ENCODE assay signal across 10 mouse cellular contexts in genomic region chr11:3536745-3537333, GRCm38 (mm10). TPM values are rescaled to one million over a fixed set of nuclear protein-coding genes. Genes with fewer than 3 reads are reported as not detected.
DNase-seq lines count a peak whose midpoint lies in the region; ATAC-seq and TF ChIP-seq lines count a peak whose summit lies in the region.
"Had no signal": no experiment of that assay in that cellular context is flagged by ENCODE, and none has a peak within 500 bp of the region (broad histone marks: within the 10 kb centered on the region; RNA-seq: fewer than 3 reads in every experiment).

No protein-coding gene starts in this region.

- H3K27ac ChIP-seq in gastrocnemius, adult 2 months: peak overlapping the region; percentile 93
- H3K27ac ChIP-seq in MEL (ENCODE audit: control insufficient read depth, low read depth, low read length): no peak overlapping the region
- peak overlapping the region; percentile 95; the same call in 1 of the 2 replicates for H3K27ac ChIP-seq in intestine, embryonic 16.5 days (ENCODE audit: low read length)
- no peak overlapping the region for H3K27ac ChIP-seq in liver, embryonic 11.5 days (ENCODE audit: low read depth, low read length)

- no peak overlapping the region for H3K9ac ChIP-seq in MEL (ENCODE audit: control insufficient read depth, low read depth, low read length, poor library complexity, severe bottlenecking)
- 0 out of 2 replicates have a peak overlapping the region, but pooled peaks have one; percentile 15 for H3K9ac ChIP-seq in intestine, embryonic 16.5 days (ENCODE audit: low read depth, low read length)
- no peak overlapping the region for H3K9ac ChIP-seq in liver, embryonic 11.5 days (ENCODE audit: low read depth, low read length)

- H3K4me1 ChIP-seq in MEL (ENCODE audit: control insufficient read depth in 1 of 2, insufficient read depth in 2 of 2, low read length in 2 of 2): peaks cover 4 to 30% of the 10 kb centered on the region in 2 experiments
- H3K4me1 ChIP-seq in intestine, embryonic 16.5 days (ENCODE audit: control insufficient read depth, insufficient read depth, low read length): peaks cover 28% of the 10 kb centered on the region
- H3K4me1 ChIP-seq in liver, embryonic 11.5 days (replicated peaks; ENCODE audit: control insufficient read depth, insufficient read depth, low read length): peaks cover 19% of the 10 kb centered on the region

- H3K36me3 ChIP-seq in MEL (ENCODE audit: control insufficient read depth in 1 of 2, insufficient read depth in 2 of 2, low read length in 2 of 2): peaks cover 0 to 10% of the 10 kb centered on the region in 2 experiments; a peak in 2 of 4 replicates
- peaks cover 5% of the 10 kb centered on the region; the same call in 1 of the 2 replicates for H3K36me3 ChIP-seq in intestine, embryonic 16.5 days (ENCODE audit: control insufficient read depth, insufficient read depth, low read length)
- H3K36me3 ChIP-seq in liver, embryonic 11.5 days (ENCODE audit: control insufficient read depth, insufficient read depth, low read length): peaks cover 7% of the 10 kb centered on the region; the same call in 1 of the 2 replicates

- intact Hi-C loops in gastrocnemius, adult 2 months (cut with DNase I): loop anchor here (5.0 kb wide), 2 partner anchors 35 to 110 kb away; partner anchors contain the start of gene Morc2a

- TF ChIP-seq RAD21 in MEL (IDR thresholded peaks at IDR 0.05; ENCODE audit: low read depth, low read length): no peak

- WGBS in intestine, embryonic 16.5 days: 93% methylated on average over 5 of the region's 5 CpGs
- WGBS in liver, embryonic 11.5 days: 94% methylated on average over 5 of the region's 5 CpGs

- no peak for ATAC-seq in intestine, embryonic 16.5 days
- no peak for ATAC-seq in liver, embryonic 11.5 days (replicated peaks; ENCODE audit: low FRiP score)

- TF ChIP-seq CTCF in gastrocnemius, adult 2 months (IDR thresholded peaks at IDR 0.05): no peak
- no peak for TF ChIP-seq CTCF in MEL (IDR thresholded peaks at IDR 0.05 in 2 of 3, conservative IDR thresholded peaks at IDR 0.05 in 1 of 3; ENCODE audit: control insufficient read depth in 1 of 3, insufficient read depth in 1 of 3, low read depth in 2 of 3, low read length in 3 of 3, poor library complexity in 1 of 3, severe bottlenecking in 1 of 3)

- H3K79me2 ChIP-seq in MEL (ENCODE audit: control insufficient read depth, insufficient read depth, low read length, poor library complexity): peaks cover 3% of the 10 kb centered on the region; the same call in 1 of the 2 replicates

- no peak for TF ChIP-seq POLR2A in MEL (IDR thresholded peaks at IDR 0.05; ENCODE audit: control insufficient read depth in 1 of 2, insufficient read depth in 1 of 2, low read depth in 1 of 2, low read length in 2 of 2, poor library complexity in 1 of 2)

- peak overlapping the region; percentile 91 for H3K4me2 ChIP-seq in intestine, embryonic 16.5 days (ENCODE audit: low read depth, low read length)
- H3K4me2 ChIP-seq in liver, embryonic 11.5 days: peak overlapping the region; percentile 81; the same call in 1 of the 2 replicates

- no peaks in the 10 kb centered on the region for H3K9me3 ChIP-seq in MEL (replicated peaks; ENCODE audit: insufficient read depth, low read length)
- no peaks in the 10 kb centered on the region for H3K9me3 ChIP-seq in intestine, embryonic 16.5 days (ENCODE audit: control insufficient read depth, low read length)
- no peaks in the 10 kb centered on the region for H3K9me3 ChIP-seq in liver, embryonic 11.5 days (ENCODE audit: control insufficient read depth, low read length)

- no peak for TF ChIP-seq EP300 in MEL (IDR thresholded peaks at IDR 0.05; ENCODE audit: low read depth in 1 of 2, low read length in 2 of 2)

- no peaks in the 10 kb centered on the region for H3K27me3 ChIP-seq in MEL (ENCODE audit: control insufficient read depth in 1 of 2, insufficient read depth in 2 of 2, low read length in 2 of 2)
- no peaks in the 10 kb centered on the region for H3K27me3 ChIP-seq in intestine, embryonic 16.5 days (replicated peaks; ENCODE audit: control insufficient read depth, insufficient read depth, low read length)
- H3K27me3 ChIP-seq in liver, embryonic 11.5 days (replicated peaks; ENCODE audit: control insufficient read depth, insufficient read depth, low read length): no peaks in the 10 kb centered on the region
- H3K27me3 ChIP-seq: CH12.LX had no signal

- DNase-seq in gastrocnemius, adult 2 months: peak; percentile 14
- no peak for DNase-seq in gastrocnemius, adult 8-10 months (ENCODE audit: low spot score in 2 of 2)
- DNase-seq in MEL (ENCODE audit: low read depth, low spot score): peak; percentile 18
- no peak for DNase-seq in liver, embryonic 11.5 days (ENCODE audit: low spot score)
- no peak for DNase-seq in embryo, embryonic 10.5 days (ENCODE audit: low spot score)
- no peak for DNase-seq in layer of hippocampus, postnatal 25 days (ENCODE audit: extremely low spot score in 1 of 2, low spot score in 1 of 2)
- DNase-seq in adrenal gland, postnatal 10 days: no peak
- DNase-seq: thymus, postnatal 14 days had no signal

- H3K4me3 ChIP-seq in gastrocnemius, adult 2 months: peak overlapping the region; percentile 71
- no peak overlapping the region for H3K4me3 ChIP-seq in MEL (ENCODE audit: control insufficient read depth in 1 of 2, insufficient read depth in 1 of 2, low read depth in 2 of 2, low read length in 2 of 2)
- H3K4me3 ChIP-seq in intestine, embryonic 16.5 days (ENCODE audit: low read length): peak overlapping the region; percentile 63
- no peak overlapping the region for H3K4me3 ChIP-seq in liver, embryonic 11.5 days (ENCODE audit: low read depth, low read length)

TF ChIP-seq in MEL, 35 proteins besides CTCF, POLR2A, EP300 and RAD21 (continues in another document):
- TF ChIP-seq USF2 (IDR thresholded peaks at IDR 0.05; ENCODE audit: borderline replicate concordance in 1 of 2, insufficient read depth in 1 of 2, low read depth in 1 of 2, low read length in 2 of 2) (no peak), ZC3H11A (IDR thresholded peaks at IDR 0.05; ENCODE audit: low read depth, low read length) (no peak), ZMIZ1 (IDR thresholded peaks at IDR 0.05; ENCODE audit: low read depth, low read length) (no peak), GABPA (IDR thresholded peaks at IDR 0.05; ENCODE audit: low read depth, low read length) (no peak), TAL1 (IDR thresholded peaks at IDR 0.05; ENCODE audit: low read length) (no peak), USF1 (IDR thresholded peaks at IDR 0.05; ENCODE audit: low read depth, low read length) (no peak), NRF1 (IDR thresholded peaks at IDR 0.05; ENCODE audit: insufficient read depth, low read depth, low read length, poor library complexity, severe bottlenecking) (no peak), HCFC1 (IDR thresholded peaks at IDR 0.05; ENCODE audit: low read depth, low read length) (no peak), UBTF (IDR thresholded peaks at IDR 0.05; ENCODE audit: borderline replicate concordance, insufficient read depth, low read depth, low read length) (no peak), MAX (IDR thresholded peaks at IDR 0.05; ENCODE audit: low read length) (no peak)

RNA-seq across cellular contexts. Expression of gene Smtn, which starts 3.6 kb away (rescaled TPM):
- total RNA-seq in gastrocnemius, adult 2 months (2021): 100 to 1,000 TPM in 1 of 2 experiments, 10 to 100 TPM in 1; 70.3 to 119 TPM
- total RNA-seq in gastrocnemius, adult 8-10 months (2022): 10 to 100 TPM; 64.6 to 81.5 (median 69.0) TPM
- 203 and 204 TPM in 2 replicates for total RNA-seq in MEL (2012; rRNA removed)
- 100 to 1,000 TPM in 1 of 2 experiments, not detected in 1; 370 TPM for polyA plus RNA-seq in MEL (2012; ENCODE audit: insufficient read depth in 1 of 2, insufficient read length in 2 of 2, low read depth in 1 of 2, low replicate concordance in 2 of 2, missing spikeins in 1 of 2)
- polyA plus RNA-seq in intestine, embryonic 16.5 days (2015; fragmentation: Nextera tagmentation; extraction: Ambion mirVana): 78.2 and 80.1 TPM in 2 replicates
- polyA plus RNA-seq in liver, embryonic 11.5 days (2014; fragmentation: Nextera tagmentation; extraction: Ambion mirVana): 27.0 and 29.3 TPM in 2 replicates
- total RNA-seq in layer of hippocampus, postnatal 25 days (2021): 1 to 10 TPM; 8.8 to 8.9 TPM
- total RNA-seq in adrenal gland, postnatal 10 days (2021): 10 to 100 TPM; 63.4 to 81.0 TPM

RNA-seq across cellular contexts. Expression of gene Selenom, which starts 22.4 kb away (rescaled TPM):
- total RNA-seq in gastrocnemius, adult 2 months (2021): 10 to 100 TPM; 11.6 to 17.5 TPM
- 10 to 100 TPM in 2 of 4 experiments, 1 to 10 TPM in 2; 8.9 to 17.6 (median 13.5) TPM for total RNA-seq in gastrocnemius, adult 8-10 months (2022)
- 28.7 and 29.5 TPM in 2 replicates for total RNA-seq in MEL (2012; rRNA removed)
- polyA plus RNA-seq in MEL (2012; ENCODE audit: insufficient read depth in 1 of 2, insufficient read length in 2 of 2, low read depth in 1 of 2, low replicate concordance in 2 of 2, missing spikeins in 1 of 2): 10 to 100 TPM in 1 of 2 experiments, not detected in 1; 35.4 TPM
- 182 and 185 TPM in 2 replicates for polyA plus RNA-seq in intestine, embryonic 16.5 days (2015; fragmentation: Nextera tagmentation; extraction: Ambion mirVana)
- 27.9 and 35.9 TPM in 2 replicates for polyA plus RNA-seq in liver, embryonic 11.5 days (2014; fragmentation: Nextera tagmentation; extraction: Ambion mirVana)
- 100 to 1,000 TPM; 204 to 221 TPM for total RNA-seq in layer of hippocampus, postnatal 25 days (2021)
- total RNA-seq in adrenal gland, postnatal 10 days (2021): 10 to 100 TPM; 42.7 to 43.6 TPM

RNA-seq across cellular contexts. Expression of gene Inpp5j, which starts 32.2 kb away (rescaled TPM):
- 1 to 10 TPM; 2.3 to 5.7 TPM for total RNA-seq in gastrocnemius, adult 2 months (2021)
- total RNA-seq in gastrocnemius, adult 8-10 months (2022): 1 to 10 TPM; 1.3 to 2.4 (median 1.7) TPM
- 0.23 TPM in 2 replicates for total RNA-seq in MEL (2012; rRNA removed)
- 1 to 10 TPM in 1 of 2 experiments, not detected in 1; 2.9 TPM for polyA plus RNA-seq in MEL (2012; ENCODE audit: insufficient read depth in 1 of 2, insufficient read length in 2 of 2, low read depth in 1 of 2, low replicate concordance in 2 of 2, missing spikeins in 1 of 2)
- polyA plus RNA-seq in intestine, embryonic 16.5 days (2015; fragmentation: Nextera tagmentation; extraction: Ambion mirVana): 5.6 and 5.9 TPM in 2 replicates
- 0.45 and 0.52 TPM in 2 replicates for polyA plus RNA-seq in liver, embryonic 11.5 days (2014; fragmentation: Nextera tagmentation; extraction: Ambion mirVana)
- total RNA-seq in layer of hippocampus, postnatal 25 days (2021): 10 to 100 TPM; 76.9 to 78.3 TPM
- 1 to 10 TPM in 1 of 2 experiments, under 1 TPM in 1; 0.66 to 1.5 TPM for total RNA-seq in adrenal gland, postnatal 10 days (2021)
- total RNA-seq: CH12.LX had no signal

RNA-seq across cellular contexts. Expression of gene Pla2g3, which starts 48.8 kb away (rescaled TPM):
- total RNA-seq in gastrocnemius, adult 2 months (2021): not detected
- not detected for total RNA-seq in gastrocnemius, adult 8-10 months (2022)
- 0.15 and 0.29 TPM in 2 replicates for total RNA-seq in MEL (2012; rRNA removed)
- polyA plus RNA-seq in MEL (2012; ENCODE audit: insufficient read depth in 1 of 2, insufficient read length in 2 of 2, low read depth in 1 of 2, low replicate concordance in 2 of 2, missing spikeins in 1 of 2): under 1 TPM in 1 of 2 experiments, not detected in 1; 0.39 TPM
- polyA plus RNA-seq in intestine, embryonic 16.5 days (2015; fragmentation: Nextera tagmentation; extraction: Ambion mirVana): 0.33 and 0.43 TPM in 2 replicates
- polyA plus RNA-seq in liver, embryonic 11.5 days (2014; fragmentation: Nextera tagmentation; extraction: Ambion mirVana): 0.27 TPM in 2 replicates
- total RNA-seq in layer of hippocampus, postnatal 25 days (2021): 1 to 10 TPM; 1.9 to 2.1 TPM
- under 1 TPM in 1 of 2 experiments, not detected in 1; 0.21 TPM for total RNA-seq in adrenal gland, postnatal 10 days (2021)
- total RNA-seq: CH12.LX had no signal

Comparison
In these comparisons a context has a peak if more than half of its experiments do, and no peak if none do; other contexts are left out.
1. DNase-seq: peak in gastrocnemius, adult 2 months (single experiment) and MEL (single experiment); none in gastrocnemius, adult 8-10 months (0 of 2), liver, embryonic 11.5 days (single experiment), embryo, embryonic 10.5 days (single experiment), layer of hippocampus, postnatal 25 days (0 of 2) and adrenal gland, postnatal 10 days (single experiment).
2. H3K27ac ChIP-seq: peak in gastrocnemius, adult 2 months (single experiment) and intestine, embryonic 16.5 days (single experiment); none in MEL (single experiment) and liver, embryonic 11.5 days (single experiment).
3. H3K4me3 ChIP-seq: peak in gastrocnemius, adult 2 months (single experiment) and intestine, embryonic 16.5 days (single experiment); none in MEL (0 of 2) and liver, embryonic 11.5 days (single experiment).
4. RNA of gene Smtn, which starts 3.6 kb away (total RNA-seq): 203 to 204 TPM in MEL, 70.3 to 119 TPM in gastrocnemius, adult 2 months, 63.4 to 81.0 TPM in adrenal gland, postnatal 10 days and 64.6 to 81.5 TPM in gastrocnemius, adult 8-10 months; 8.8 to 8.9 TPM in layer of hippocampus, postnatal 25 days; every median in the first group is over 4 times any median in the second.
5. RNA of gene Inpp5j, which starts 32.2 kb away (total RNA-seq): 76.9 to 78.3 TPM in layer of hippocampus, postnatal 25 days; 2.3 to 5.7 TPM in gastrocnemius, adult 2 months, 1.3 to 2.4 TPM in gastrocnemius, adult 8-10 months, 0.66 to 1.5 TPM in adrenal gland, postnatal 10 days and 0.23 TPM in MEL; every median in the first group is over 10 times any median in the second.